Mouse (Mus musculus) forebrain, embryonic 15.5 days (tissue): ENCODE results near the gene Cbr2. TPM values are rescaled to one million over a fixed set of nuclear protein-coding genes. Genes with fewer than 3 reads are reported as not detected.

Experiments
- ATAC-seq: fragments of 200-750 bp; cut with Nextera tagmentation; replicated peaks from 2 replicates; pipeline ENCODE4 v1.8.0; 2017; ENCODE audit warnings: mild to moderate bottlenecking, moderate TSS enrichment, moderate library complexity
- H3K27ac ChIP-seq: fragments of 300-500 bp; sonication (generic); replicated peaks from 2 replicates; pipeline ENCODE4 v1.5.1; 2015; ENCODE audit warnings: mild to moderate bottlenecking, inconsistent platforms
- H3K27me3 ChIP-seq: fragments of 300-500 bp; sonication (generic); 2 replicates; pipeline ENCODE4 v1.6.1; 2015; ENCODE audit warnings: inconsistent platforms
- H3K36me3 ChIP-seq: fragments of 300-500 bp; sonication (generic); 2 replicates; pipeline ENCODE4 v1.6.1; 2015; ENCODE audit warnings: mild to moderate bottlenecking, inconsistent platforms
- H3K4me1 ChIP-seq: fragments of 300-500 bp; sonication (generic); 2 replicates; pipeline ENCODE4 v1.6.1; 2015; ENCODE audit warnings: inconsistent platforms
- H3K4me2 ChIP-seq: fragments of 300-500 bp; sonication (generic); replicated peaks from 2 replicates; pipeline ENCODE4 v1.6.1; 2015; ENCODE audit warnings: mild to moderate bottlenecking, inconsistent platforms
- H3K4me3 ChIP-seq: fragments of 300-500 bp; sonication (generic); 2 replicates; pipeline ENCODE4 v1.5.1; 2015; ENCODE audit warnings: mild to moderate bottlenecking, inconsistent platforms
- H3K9ac ChIP-seq: fragments of 300-500 bp; sonication (generic); replicated peaks from 2 replicates; pipeline ENCODE4 v1.6.1; 2015; ENCODE audit warnings: mild to moderate bottlenecking, inconsistent platforms
- H3K9me3 ChIP-seq: fragments of 300-500 bp; sonication (generic); 2 replicates; pipeline ENCODE4 v1.6.1; 2016; ENCODE audit warnings: inconsistent platforms
- WGBS: fragments of 180-500 bp; shearing (Covaris S2); methylation state at CpG from one replicate; pipeline ENCODE4 v1.1.7; 2015; ENCODE audit warnings: mixed read lengths; 5-methylcytosine and 5-hydroxymethylcytosine counted together
- polyA plus RNA-seq: library from polyadenylated mRNA; unstranded; fragments of >200 nt; fragmentation: Nextera tagmentation; extraction: Ambion mirVana; gene quantifications from 2 replicates; pipeline ENCODE4 v1.2.1, GENCODE M21; 2015

Gene Cbr2
- polyA plus RNA-seq, 1 experiment from 2014 or later, result 0.69 TPM

- Histone ChIP-seq H3K9ac (no peak overlapping the region), H3K4me1 (peaks cover 7% of the 10 kb centered on the region), H3K4me2 (no peak overlapping the region), H3K36me3 (no peaks in the 10 kb centered on the region), H3K9me3 (no peaks in the 10 kb centered on the region), H3K4me3 (no peak overlapping the region), H3K27ac (no peak overlapping the region), H3K27me3 (no peaks in the 10 kb centered on the region)
- ATAC-seq, result no peak
- WGBS, result 70% methylated on average over 11 of the region's 11 CpGs
Measured at GRCm38 (mm10) chr11:120728530-120729240, 3.2 kb downstream of the Cbr2 start.

- no peak for ATAC-seq
- Histone ChIP-seq H3K4me2 (no peak overlapping the region), H3K4me1 (peaks cover 10% of the 10 kb centered on the region), H3K9me3 (no peaks in the 10 kb centered on the region), H3K27me3 (no peaks in the 10 kb centered on the region), H3K36me3 (no peaks in the 10 kb centered on the region), H3K27ac (no peak overlapping the region), H3K4me3 (no peak overlapping the region), H3K9ac (no peak overlapping the region)
- WGBS, result 62% methylated on average over 12 of the region's 12 CpGs
Measured at GRCm38 (mm10) chr11:120727564-120727963, 4.3 kb downstream of the Cbr2 start.

GRCm38 (mm10) chr11:120727169-120727527, 4.8 kb downstream of the Cbr2 start, which contains the start of gene Dcxr:
Dcxr (minus strand) TSS chr11:120727281.
- 0% methylated on average over 14 of the region's 14 CpGs for WGBS

GRCm38 (mm10) chr11:120726243-120727168, 5.4 kb downstream of the Cbr2 start:
- peak overlapping the region; percentile 76 for H3K4me2 ChIP-seq
- H3K4me1 ChIP-seq, result peaks cover 19% of the 10 kb centered on the region
- peak; percentile 42 for ATAC-seq
- peak overlapping the region; percentile 56 for H3K4me3 ChIP-seq
- H3K27me3 ChIP-seq, result no peaks in the 10 kb centered on the region
- no peak overlapping the region for H3K27ac ChIP-seq
- H3K9ac ChIP-seq, result peak overlapping the region; percentile 59
- H3K9me3 ChIP-seq, result no peaks in the 10 kb centered on the region
- 21% methylated on average over 36 of the region's 36 CpGs for WGBS
- no peaks in the 10 kb centered on the region for H3K36me3 ChIP-seq

More at GRCm38 (mm10) chr11:120727169-120727527, 4.8 kb downstream of the Cbr2 start, which contains the start of gene Dcxr:
- H3K4me2 ChIP-seq, result peak within 1 kb of the TSS; percentile 76
- no peaks in the 10 kb centered on the region for H3K27me3 ChIP-seq
- peak within 1 kb of the TSS; percentile 59 for H3K9ac ChIP-seq
- H3K4me3 ChIP-seq, result peak within 1 kb of the TSS; percentile 56
- ATAC-seq, result peak; percentile 75
- H3K27ac ChIP-seq, result no peak within 1 kb of the TSS
- no peaks in the 10 kb centered on the region for H3K36me3 ChIP-seq
- H3K4me1 ChIP-seq, result peaks cover 13% of the 10 kb centered on the region
- H3K9me3 ChIP-seq, result no peaks in the 10 kb centered on the region

GRCm38 (mm10) chr11:120723509-120723908, 8.4 kb downstream of the Cbr2 start:
- ATAC-seq, result no peak
- Histone ChIP-seq H3K27me3 (no peaks in the 10 kb centered on the region), H3K36me3 (peaks cover 9% of the 10 kb centered on the region; the same call in 1 of the 2 replicates), H3K4me2 (no peak overlapping the region), H3K9me3 (no peaks in the 10 kb centered on the region), H3K27ac (no peak overlapping the region), H3K4me1 (peaks cover 28% of the 10 kb centered on the region), H3K4me3 (no peak overlapping the region), H3K9ac (no peak overlapping the region)
- WGBS, result 82% methylated on average over 7 of the region's 7 CpGs

- no peaks in the 10 kb centered on the region for H3K9me3 ChIP-seq
- no peak overlapping the region for H3K9ac ChIP-seq
- peak overlapping the region; percentile 52; the same call in 1 of the 2 replicates for H3K4me3 ChIP-seq
- H3K4me2 ChIP-seq, result peak overlapping the region; percentile 96; the same call in 1 of the 2 replicates
- H3K27ac ChIP-seq, result no peak overlapping the region
- no peaks in the 10 kb centered on the region for H3K27me3 ChIP-seq
- 86% methylated on average over 11 of the region's 11 CpGs for WGBS
- H3K36me3 ChIP-seq, result peaks cover 15% of the 10 kb centered on the region
- no peak for ATAC-seq
- peaks cover 28% of the 10 kb centered on the region for H3K4me1 ChIP-seq
Measured at GRCm38 (mm10) chr11:120722761-120723382, 9.0 kb downstream of the Cbr2 start.

GRCm38 (mm10) chr11:120722067-120722630, 9.8 kb downstream of the Cbr2 start:
- H3K27ac ChIP-seq, result no peak overlapping the region

GRCm38 (mm10) chr11:120721124-120722066, 10.5 kb downstream of the Cbr2 start, which contains the start of gene Rac3:
Rac3 (plus strand) TSS chr11:120721470.
- ATAC-seq, result peak; percentile 88
- WGBS, result under 1% methylated on average over 89 of the region's 90 CpGs

More at GRCm38 (mm10) chr11:120722067-120722630, 9.8 kb downstream of the Cbr2 start:
- Histone ChIP-seq H3K27me3 (no peaks in the 10 kb centered on the region), H3K9me3 (no peaks in the 10 kb centered on the region), H3K36me3 (peaks cover 19% of the 10 kb centered on the region), H3K4me1 (peaks cover 28% of the 10 kb centered on the region), H3K4me2 (peak overlapping the region; percentile 96), H3K4me3 (peak overlapping the region; percentile 52), H3K9ac (peak overlapping the region; percentile 71)
- WGBS, result 20% methylated on average over 21 of the region's 21 CpGs
- peak; percentile 4; the same call in 1 of the 2 replicates for ATAC-seq

GRCm38 (mm10) chr11:120720450-120720849, 11.5 kb downstream of the Cbr2 start:
- Histone ChIP-seq H3K4me2 (peak overlapping the region; percentile 96), H3K9me3 (no peaks in the 10 kb centered on the region), H3K4me1 (peaks cover 25% of the 10 kb centered on the region), H3K36me3 (peaks cover 24% of the 10 kb centered on the region), H3K4me3 (peak overlapping the region; percentile 52), H3K27me3 (no peaks in the 10 kb centered on the region), H3K27ac (peak overlapping the region; percentile 8; the same call in 1 of the 2 replicates), H3K9ac (peak overlapping the region; percentile 71)
- peak; percentile 20; the same call in 1 of the 2 replicates for ATAC-seq
- WGBS, result 10% methylated on average over 17 of the region's 17 CpGs

More at GRCm38 (mm10) chr11:120721124-120722066, 10.5 kb downstream of the Cbr2 start, which contains the start of gene Rac3:
- Histone ChIP-seq H3K9me3 (no peaks in the 10 kb centered on the region), H3K4me2 (peak within 1 kb of the TSS; percentile 96), H3K4me1 (peaks cover 21% of the 10 kb centered on the region), H3K4me3 (peak within 1 kb of the TSS; percentile 52), H3K27ac (peak within 1 kb of the TSS; percentile 8; the same call in 1 of the 2 replicates), H3K36me3 (peaks cover 24% of the 10 kb centered on the region), H3K9ac (peak within 1 kb of the TSS; percentile 71), H3K27me3 (no peaks in the 10 kb centered on the region)

- no peaks in the 10 kb centered on the region for H3K27me3 ChIP-seq
- H3K27ac ChIP-seq, result no peak overlapping the region
- peaks cover 30% of the 10 kb centered on the region for H3K4me1 ChIP-seq
- 87% methylated on average over 13 of the region's 13 CpGs for WGBS
- no peaks in the 10 kb centered on the region for H3K9me3 ChIP-seq
- no peak overlapping the region for H3K4me3 ChIP-seq
- H3K4me2 ChIP-seq, result 0 out of 2 replicates have a peak overlapping the region, but pooled peaks have one; percentile 96
- H3K36me3 ChIP-seq, result peaks cover 24% of the 10 kb centered on the region
- no peak overlapping the region for H3K9ac ChIP-seq
- no peak for ATAC-seq
Measured at GRCm38 (mm10) chr11:120719841-120720376, 12.0 kb downstream of the Cbr2 start.
